Mouse (Mus musculus) bone marrow macrophage, adult 2 months (primary cell): ENCODE measurements at regions not wholly inside any gene's neighbourhood (a gene's known extent, or its start where the extent isn't known, plus 50 kb on each side); places are given as distances from the start of the nearest gene placed in this dataset.

Experiments
- CTCF ChIP-seq: IDR thresholded peaks from 2 replicates; pipeline ENCODE4 v1.5.1; 2012; ENCODE audit warnings: low read depth, mild to moderate bottlenecking, low read length, moderate library complexity
- POLR2A ChIP-seq: IDR thresholded peaks from 2 replicates; pipeline ENCODE4 v1.6.1; 2012; ENCODE audit warnings: mild to moderate bottlenecking, low read depth, low read length, borderline replicate concordance

- TF ChIP-seq CTCF (no peak), POLR2A (no peak)
These were observed 171.8 kb upstream of the Gm765 start for GRCm38 (mm10) chr6:98514376-98514775.
